Mouse (Mus musculus): Measurements from ENCODE around the gene Fam193a. TPM values are rescaled to one million over a fixed set of nuclear protein-coding genes. Genes with fewer than 3 reads are reported as not detected.
A peak's percentile ranks its signal among the peaks of the same experiment; 100 is the strongest.

The Fam193a gene
- total RNA-seq, 4 experiments from 2014 or later, result 11.0 to 14.2 (median 11.5) TPM

DNA sequence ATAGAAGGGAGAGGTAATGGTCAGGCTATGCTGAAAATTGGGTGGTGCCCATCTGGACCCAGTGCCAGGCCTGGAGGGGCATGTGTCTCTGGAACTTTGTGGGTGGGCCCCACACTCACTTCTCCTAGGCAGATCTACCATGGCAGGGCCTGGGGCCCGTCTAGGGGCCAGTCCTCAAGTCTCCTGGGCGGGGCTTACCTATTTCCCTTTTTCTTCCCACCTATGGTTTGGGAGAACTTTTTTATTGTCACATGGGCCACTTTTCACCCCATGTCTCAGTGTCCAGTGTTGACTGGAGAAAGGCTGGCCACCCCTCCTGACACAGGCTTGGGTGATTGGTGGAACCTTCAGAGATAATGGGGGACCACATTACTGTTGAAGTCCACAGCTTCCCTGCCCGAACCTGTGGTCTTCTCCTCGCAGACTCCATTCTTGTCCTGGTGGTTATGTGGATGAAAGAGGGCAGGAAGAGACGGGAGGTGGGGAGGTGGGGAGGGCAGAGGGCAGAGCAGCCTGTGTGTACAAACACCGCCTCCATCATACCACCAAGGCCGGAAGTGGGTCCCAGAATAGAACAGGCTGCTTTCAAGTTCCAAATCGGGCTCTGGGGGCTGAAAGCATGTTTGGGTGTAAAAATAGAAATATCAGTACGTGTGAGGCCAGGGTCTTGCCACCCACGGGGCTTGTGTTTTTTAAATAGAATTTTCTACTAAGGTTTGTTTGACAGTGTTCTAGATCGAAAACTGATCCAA, 150.9 kb downstream of the Fam193a start:
- no peak for DNase-seq (ENCODE audit: low spot score in 2 of 2)

- no peak for DNase-seq (ENCODE audit: low spot score in 2 of 2)
These were observed 151.6 kb downstream of the Fam193a start for GRCm38 (mm10) chr5:34521337-34521736.

- no peak for DNase-seq (ENCODE audit: low spot score in 2 of 2)
These were observed 154.3 kb downstream of the Fam193a start for GRCm38 (mm10) chr5:34523958-34524485.

DNA sequence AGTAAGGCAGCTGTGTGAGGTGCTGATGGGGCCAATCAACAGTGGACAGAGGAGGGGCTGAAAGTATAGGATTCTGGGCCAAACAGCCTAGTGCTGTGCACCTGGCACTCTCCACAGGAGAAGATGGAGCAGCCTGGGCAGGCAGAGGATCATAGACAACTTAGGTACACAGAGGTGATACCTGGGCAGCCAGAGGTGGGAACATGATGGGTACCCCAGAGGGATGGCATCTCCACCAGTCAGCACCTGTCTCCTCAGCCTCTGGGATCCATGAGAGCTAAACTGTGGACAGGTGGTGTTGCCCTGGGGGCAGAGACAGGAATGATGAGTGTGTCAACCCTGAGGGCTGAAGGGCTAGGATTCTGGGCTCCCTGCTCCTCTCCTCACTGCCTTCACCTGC, 154.8 kb downstream of the Fam193a start:
- DNase-seq (ENCODE audit: low spot score in 2 of 2), result no peak

- DNase-seq (ENCODE audit: low spot score in 2 of 2), result peak; percentile 92 to 95
These were observed 156.1 kb downstream of the Fam193a start, which contains the start of gene Sh3bp2 for GRCm38 (mm10) chr5:34525663-34526476. Gene Sh3bp2 (plus strand): TSS chr5:34525838.

- DNase-seq (ENCODE audit: low spot score in 2 of 2), result no peak
These were observed 156.7 kb downstream of the Fam193a start for GRCm38 (mm10) chr5:34526477-34526775.

GRCm38 (mm10) chr5:34527352-34527751, 157.6 kb downstream of the Fam193a start:
- DNase-seq (ENCODE audit: low spot score in 2 of 2), result no peak

DNA sequence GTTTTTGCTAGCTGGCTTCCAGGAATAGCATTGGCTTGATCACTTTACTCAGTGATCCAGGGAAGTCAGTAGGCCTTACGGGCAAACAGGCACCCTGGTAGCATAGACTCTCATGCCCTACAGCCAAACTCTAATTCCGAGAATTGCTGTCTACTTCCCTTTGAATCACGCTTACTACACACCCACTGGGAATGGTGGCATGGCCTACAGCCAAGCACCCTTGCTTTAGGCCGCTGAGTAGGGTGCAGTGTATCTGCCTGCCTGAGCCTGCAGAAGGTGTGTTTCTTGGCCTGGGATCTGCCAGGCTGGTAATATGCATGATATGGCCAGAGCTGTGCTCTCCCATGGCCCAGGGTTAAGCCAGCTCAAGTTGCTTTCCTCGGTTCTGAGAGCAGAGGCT, 159.0 kb downstream of the Fam193a start:
- no peak for DNase-seq (ENCODE audit: low spot score in 2 of 2)

DNA sequence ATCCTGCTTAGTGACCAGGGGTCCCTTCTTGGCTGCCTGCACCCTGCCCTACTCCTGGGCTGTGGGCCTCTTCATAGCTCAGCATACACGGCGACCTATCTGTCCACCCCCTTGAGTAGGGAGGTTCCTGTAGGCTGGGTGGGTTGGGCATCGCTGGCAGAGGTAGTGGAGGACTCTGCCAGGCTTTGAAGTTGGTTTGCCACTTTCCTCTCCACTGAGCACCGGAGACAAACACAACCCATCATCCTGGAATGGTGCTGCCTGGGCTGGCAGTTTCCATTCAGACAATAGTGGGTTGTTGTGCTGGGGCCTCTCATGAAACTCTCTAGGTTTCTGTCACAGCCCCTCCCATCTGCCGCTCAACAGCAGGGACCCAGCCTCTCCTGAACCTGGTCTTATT, 160.4 kb downstream of the Fam193a start:
- DNase-seq (ENCODE audit: low spot score in 2 of 2), result no peak

DNA sequence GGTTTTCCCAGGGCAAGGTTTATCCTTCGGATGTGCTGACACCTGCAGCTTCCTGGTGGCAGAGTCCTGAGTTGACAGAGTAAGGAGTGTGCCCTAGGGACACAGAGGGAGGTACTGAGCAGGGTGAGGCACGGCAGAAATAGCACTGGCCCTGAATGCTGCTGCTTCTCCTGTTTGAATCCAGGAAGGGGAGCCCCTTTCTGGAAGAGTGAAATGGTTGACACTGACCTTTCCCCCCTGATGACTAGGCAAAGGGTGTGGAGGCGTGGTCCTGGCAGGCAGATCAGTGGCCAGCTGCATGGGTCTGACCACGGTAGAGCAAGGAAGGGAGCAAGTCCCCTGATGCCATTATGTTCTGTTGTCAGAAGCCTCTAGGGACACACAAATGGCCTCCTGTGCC, 161.0 kb downstream of the Fam193a start:
- no peak for DNase-seq (ENCODE audit: low spot score in 2 of 2)

DNA sequence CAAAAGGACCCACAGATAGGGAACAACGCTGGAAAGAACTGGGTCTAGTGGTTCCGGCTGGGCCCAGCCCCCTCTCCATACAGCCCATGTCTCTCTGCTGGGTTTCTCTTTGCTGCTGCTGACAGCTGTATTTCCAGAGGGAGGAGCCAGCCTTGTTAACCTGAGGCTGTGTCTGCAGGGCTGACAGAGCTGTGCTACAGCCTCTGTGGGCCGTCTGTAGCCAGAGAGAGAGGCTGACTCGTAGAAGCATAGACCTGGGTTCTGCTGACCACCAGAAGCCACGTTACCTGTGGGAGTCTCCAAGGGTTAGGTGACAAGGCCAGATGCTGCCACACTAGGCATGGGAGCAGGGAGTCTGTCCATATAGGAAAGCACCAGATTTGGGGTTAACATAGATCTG, 163.3 kb downstream of the Fam193a start:
- no peak for DNase-seq (ENCODE audit: low spot score in 2 of 2)

- DNase-seq (ENCODE audit: low spot score in 2 of 2), result no peak
These were observed 164.1 kb downstream of the Fam193a start for GRCm38 (mm10) chr5:34533820-34534219.

- DNase-seq (ENCODE audit: low spot score in 2 of 2), result peak in 1 of 2 experiments; percentile 44
These were observed 165.2 kb downstream of the Fam193a start for GRCm38 (mm10) chr5:34534776-34535581.

DNA sequence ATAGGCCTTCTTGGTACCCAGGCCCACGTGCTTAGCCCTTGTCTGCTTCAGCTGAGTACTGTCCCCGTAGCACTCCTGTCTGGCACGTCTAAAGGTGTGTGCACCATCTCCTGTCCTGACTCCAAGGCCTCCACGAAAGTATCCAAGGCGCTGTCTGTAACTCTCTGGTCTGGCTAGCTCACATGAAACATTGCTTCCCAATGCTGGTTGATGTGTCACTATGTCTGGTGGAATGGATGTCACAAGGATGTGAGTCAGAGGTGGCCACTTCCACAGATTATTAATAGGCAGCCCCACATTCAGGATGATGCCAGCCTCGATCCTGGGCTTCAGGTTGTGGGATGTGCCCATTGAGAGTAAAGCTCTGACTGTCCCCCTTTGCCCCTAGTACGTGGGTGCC, 166.1 kb downstream of the Fam193a start:
- DNase-seq (ENCODE audit: low spot score in 2 of 2), result no peak

Other genes with a start within 250 kb of the Fam193a start
- gene Poln, start 200.5 kb upstream of the Fam193a start, total RNA-seq (2022), result 1 to 10 TPM in 1 of 4 experiments, under 1 TPM in 2, not detected in 1; 0.51 to 2.3 (median 0.89) TPM
- gene Haus3, start 200.4 kb upstream of the Fam193a start, total RNA-seq (2022), result 1 to 10 TPM; 3.5 to 4.0 (median 3.6) TPM
- 10 to 100 TPM; 17.0 to 30.9 (median 24.8) TPM for gene Mxd4, start 182.2 kb upstream of the Fam193a start, total RNA-seq (2022)
- gene Zfyve28, start 81.5 kb upstream of the Fam193a start, total RNA-seq (2022), result 1 to 10 TPM in 1 of 4 experiments, under 1 TPM in 3; 0.35 to 1.3 (median 0.68) TPM
- not detected for gene Cfap99, start 81.3 kb upstream of the Fam193a start, total RNA-seq (2022)
- 10 to 100 TPM; 14.0 to 17.5 (median 15.9) TPM for gene Rnf4, start 33.6 kb upstream of the Fam193a start, total RNA-seq (2022)
- 1 to 10 TPM; 1.7 to 4.0 (median 2.6) TPM for gene Tnip2, start 144.1 kb downstream of the Fam193a start, total RNA-seq (2022)
- 1 to 10 TPM in 3 of 4 experiments, under 1 TPM in 1; 0.59 to 2.7 (median 1.4) TPM for gene Sh3bp2, start 155.9 kb downstream of the Fam193a start, total RNA-seq (2022)
- 10 to 100 TPM; 59.0 to 71.9 (median 66.0) TPM for gene Add1, start 203.7 kb downstream of the Fam193a start, total RNA-seq (2022)